34 mouse cellular contexts compared by ENCODE assay signal in genomic region chr13:95424932-95425331, GRCm38 (mm10). TPM values are rescaled to one million over a fixed set of nuclear protein-coding genes. Genes with fewer than 3 reads are reported as not detected.
DNase-seq lines count a peak whose midpoint lies in the region; ATAC-seq and TF ChIP-seq lines count a peak whose summit lies in the region.
"Had no signal": no experiment of that assay in that cellular context is flagged by ENCODE, and none has a peak within 500 bp of the region (broad histone marks: within the 10 kb centered on the region; RNA-seq: fewer than 3 reads in every experiment).

No protein-coding gene starts in this region.

- no peaks in the 10 kb centered on the region for H3K9me3 ChIP-seq in forebrain, postnatal 0 days (ENCODE audit: low read length)
- H3K9me3 ChIP-seq in forebrain, embryonic 12.5 days, result no peaks in the 10 kb centered on the region
- H3K9me3 ChIP-seq in midbrain, embryonic 16.5 days (replicated peaks; ENCODE audit: control insufficient read depth, low read length, poor library complexity, severe bottlenecking), result no peaks in the 10 kb centered on the region
- H3K9me3 ChIP-seq: embryonic facial prominence, embryonic 15.5 days; limb, embryonic 15.5 days; lung, embryonic 15.5 days; midbrain, embryonic 10.5 days had no signal

- no peak overlapping the region for H3K9ac ChIP-seq in forebrain, postnatal 0 days
- no peak overlapping the region for H3K9ac ChIP-seq in forebrain, embryonic 12.5 days
- H3K9ac ChIP-seq in midbrain, embryonic 16.5 days (ENCODE audit: low read depth, low read length), result no peak overlapping the region
- H3K9ac ChIP-seq: embryonic facial prominence, embryonic 15.5 days; hindbrain, embryonic 14.5 days; limb, embryonic 15.5 days; liver, embryonic 14.5 days; lung, embryonic 15.5 days had no signal

- ATAC-seq in forebrain, postnatal 0 days, result peak; percentile 76
- no peak for ATAC-seq in forebrain, embryonic 12.5 days (ENCODE audit: low FRiP score)
- no peak for ATAC-seq in midbrain, embryonic 16.5 days
- ATAC-seq: activated CD4-positive, CD25-positive, alpha-beta regulatory T cell, adult 4 months had no signal

- TF ChIP-seq CTCF in forebrain, postnatal 0 days (IDR thresholded peaks at IDR 0.05; ENCODE audit: low read depth), result no peak

- 77% methylated on average over 7 of the region's 7 CpGs for WGBS in forebrain, postnatal 0 days
- 84% methylated on average over 7 of the region's 7 CpGs for WGBS in forebrain, embryonic 12.5 days
- WGBS in midbrain, embryonic 16.5 days, result 77% methylated on average over 7 of the region's 7 CpGs

- H3K27ac ChIP-seq in forebrain, postnatal 0 days (ENCODE audit: low read depth, low read length), result no peak overlapping the region
- H3K27ac ChIP-seq in forebrain, embryonic 12.5 days, result no peak overlapping the region
- H3K27ac ChIP-seq in midbrain, embryonic 16.5 days (ENCODE audit: low read length), result no peak overlapping the region
- H3K27ac ChIP-seq: embryonic facial prominence, embryonic 15.5 days; hindbrain, embryonic 14.5 days; left cerebral cortex, adult 2 months; limb, embryonic 15.5 days; liver, embryonic 14.5 days; lung, embryonic 15.5 days; macrophage; midbrain, embryonic 10.5 days had no signal

- H3K36me3 ChIP-seq in forebrain, postnatal 0 days (ENCODE audit: insufficient read depth), result no peaks in the 10 kb centered on the region
- no peaks in the 10 kb centered on the region for H3K36me3 ChIP-seq in forebrain, embryonic 12.5 days (replicated peaks)
- H3K36me3 ChIP-seq in midbrain, embryonic 16.5 days (ENCODE audit: control insufficient read depth, insufficient read depth, low read length), result no peaks in the 10 kb centered on the region
- H3K36me3 ChIP-seq: embryonic facial prominence, embryonic 15.5 days; limb, embryonic 15.5 days; lung, embryonic 15.5 days; midbrain, embryonic 10.5 days had no signal

- 0 out of 2 replicates have a peak, but pooled peaks cover 6% of the 10 kb centered on the region for H3K4me1 ChIP-seq in forebrain, postnatal 0 days (ENCODE audit: insufficient read depth)
- peaks cover 15% of the 10 kb centered on the region; the same call in 1 of the 2 replicates for H3K4me1 ChIP-seq in forebrain, embryonic 12.5 days
- peaks cover 4% of the 10 kb centered on the region for H3K4me1 ChIP-seq in midbrain, embryonic 16.5 days (ENCODE audit: control insufficient read depth, insufficient read depth, low read length)
- H3K4me1 ChIP-seq: embryonic facial prominence, embryonic 15.5 days; limb, embryonic 15.5 days; lung, embryonic 15.5 days had no signal

- no peak overlapping the region for H3K4me3 ChIP-seq in forebrain, postnatal 0 days (ENCODE audit: low read depth, low read length)
- H3K4me3 ChIP-seq in forebrain, embryonic 12.5 days (replicated peaks), result no peak overlapping the region
- H3K4me3 ChIP-seq in midbrain, embryonic 16.5 days (ENCODE audit: low read depth, low read length), result no peak overlapping the region
- H3K4me3 ChIP-seq: embryonic facial prominence, embryonic 15.5 days; left cerebral cortex, adult 2 months; limb, embryonic 15.5 days; lung, embryonic 15.5 days; midbrain, embryonic 10.5 days had no signal

- H3K27me3 ChIP-seq in forebrain, postnatal 0 days (ENCODE audit: insufficient read depth, low read length), result no peaks in the 10 kb centered on the region
- 0 out of 2 replicates have a peak, but pooled peaks cover 2% of the 10 kb centered on the region for H3K27me3 ChIP-seq in forebrain, embryonic 12.5 days
- no peaks in the 10 kb centered on the region for H3K27me3 ChIP-seq in midbrain, embryonic 16.5 days (ENCODE audit: control insufficient read depth, insufficient read depth, low read depth, low read length)
- H3K27me3 ChIP-seq: embryonic facial prominence, embryonic 15.5 days; limb, embryonic 15.5 days; lung, embryonic 15.5 days had no signal

- peak; percentile 36 for DNase-seq in forebrain, postnatal 0 days
- peak; percentile 21 for DNase-seq in kidney, postnatal 10 days
- DNase-seq in kidney, adult 8-10 months, result no peak
- DNase-seq in right cerebral cortex, adult 2 months (ENCODE audit: low spot score in 2 of 2), result peak; percentile 34 to 42
- no peak for DNase-seq in right cerebral cortex, postnatal 14 days
- DNase-seq: adrenal gland, adult 8-10 months; B cell, adult 2 months; cerebellum, adult 8-10 months; cerebellum, postnatal 36 days; embryo, embryonic 11 days; gastrocnemius, postnatal 36 days; heart, postnatal 36 days; kidney, adult 9 months; kidney, postnatal 36 days; left cerebral cortex, postnatal 4 days; thymus, postnatal 14 days had no signal

- H3K4me2 ChIP-seq in forebrain, postnatal 0 days (ENCODE audit: low read depth), result no peak overlapping the region
- H3K4me2 ChIP-seq in forebrain, embryonic 12.5 days, result no peak overlapping the region
- H3K4me2 ChIP-seq in midbrain, embryonic 16.5 days (ENCODE audit: low read length), result no peak overlapping the region
- H3K4me2 ChIP-seq: embryonic facial prominence, embryonic 15.5 days; hindbrain, embryonic 14.5 days; limb, embryonic 15.5 days; lung, embryonic 15.5 days had no signal

RNA-seq across cellular contexts. Expression of gene Crhbp, which starts 19.8 kb away (rescaled TPM):
- 4.5 and 4.6 TPM in 2 replicates for total RNA-seq in forebrain, postnatal 0 days (2014; rRNA removed)
- polyA plus RNA-seq in forebrain, postnatal 0 days (2015; fragmentation: Nextera tagmentation; extraction: Ambion mirVana), result 5.1 and 5.5 TPM in 2 replicates
- polyA plus RNA-seq in forebrain, embryonic 12.5 days (2016; fragmentation: Nextera tagmentation; extraction: Ambion mirVana), result 0.41 and 0.65 TPM in 2 replicates
- polyA plus RNA-seq in midbrain, embryonic 16.5 days (2015; fragmentation: Nextera tagmentation; extraction: Ambion mirVana), result 2.9 and 3.7 TPM in 2 replicates
- total RNA-seq: adrenal gland, adult 8-10 months; gastrocnemius, postnatal 36 days; heart, adult 8-10 months; heart, postnatal 36 days; MEL; monocyte, adult 5-6 weeks had no signal
- polyA plus RNA-seq: activated CD4-positive, CD25-positive, alpha-beta regulatory T cell, adult 4 months; heart, embryonic 14.5 days; macrophage had no signal

RNA-seq across cellular contexts. Expression of gene Aggf1, which starts 49.8 kb away (rescaled TPM):
- total RNA-seq in forebrain, postnatal 0 days (2014; rRNA removed), result 34.3 and 36.5 TPM in 2 replicates
- polyA plus RNA-seq in forebrain, postnatal 0 days (2015; fragmentation: Nextera tagmentation; extraction: Ambion mirVana), result 31.0 and 32.8 TPM in 2 replicates
- polyA plus RNA-seq in forebrain, embryonic 12.5 days (2016; fragmentation: Nextera tagmentation; extraction: Ambion mirVana), result 52.4 and 54.2 TPM in 2 replicates
- polyA plus RNA-seq in midbrain, embryonic 16.5 days (2015; fragmentation: Nextera tagmentation; extraction: Ambion mirVana), result 35.0 and 37.7 TPM in 2 replicates

RNA-seq across cellular contexts. Expression of gene S100z, which starts 53.6 kb away (rescaled TPM):
- total RNA-seq in forebrain, postnatal 0 days (2014; rRNA removed), result not detected in 2 replicates
- not detected in 2 replicates for polyA plus RNA-seq in forebrain, postnatal 0 days (2015; fragmentation: Nextera tagmentation; extraction: Ambion mirVana)
- polyA plus RNA-seq in forebrain, embryonic 12.5 days (2016; fragmentation: Nextera tagmentation; extraction: Ambion mirVana), result 1.7 and 5.0 TPM in 2 replicates
- not detected in 2 replicates for polyA plus RNA-seq in midbrain, embryonic 16.5 days (2015; fragmentation: Nextera tagmentation; extraction: Ambion mirVana)
- total RNA-seq: adrenal gland, adult 8-10 months; heart, adult 8-10 months; heart, postnatal 36 days; left cerebral cortex, adult 2 months; left cerebral cortex, postnatal 4 days; MEL; monocyte, adult 5-6 weeks had no signal
- polyA plus RNA-seq: activated CD4-positive, CD25-positive, alpha-beta regulatory T cell, adult 4 months; heart, embryonic 14.5 days; hindbrain, embryonic 14.5 days; intestine, embryonic 14.5 days; limb, embryonic 15.5 days; liver, embryonic 14.5 days; lung, embryonic 15.5 days; macrophage; midbrain, embryonic 10.5 days; neural tube, embryonic 11.5 days; stomach, embryonic 14.5 days had no signal

Comparison
In these comparisons a context has a peak if more than half of its experiments do, and no peak if none do; other contexts are left out.
1. DNase-seq: peak in forebrain, postnatal 0 days (single experiment), kidney, postnatal 10 days (single experiment) and right cerebral cortex, adult 2 months (2 of 2); none in kidney, adult 8-10 months (0 of 2) and right cerebral cortex, postnatal 14 days (single experiment).